ENCODE assay signal across 15 mouse cellular contexts in genomic region chr8:7718898-7719696, GRCm38 (mm10).
DNase-seq lines count a peak whose midpoint lies in the region; ATAC-seq lines count a peak whose summit lies in the region.
"Had no signal": no experiment of that assay in that cellular context is flagged by ENCODE, and none has a peak within 500 bp of the region (broad histone marks: within the 10 kb centered on the region; RNA-seq: fewer than 3 reads in every experiment).

No protein-coding gene starts in this region.

- H3K36me3 ChIP-seq in limb, embryonic 15.5 days, result no peaks in the 10 kb centered on the region
- H3K36me3 ChIP-seq: embryonic facial prominence, embryonic 12.5 days; G1E; stomach, embryonic 15.5 days had no signal

- no peak overlapping the region for H3K4me2 ChIP-seq in limb, embryonic 15.5 days
- H3K4me2 ChIP-seq: embryonic facial prominence, embryonic 12.5 days; stomach, embryonic 15.5 days had no signal

- 0 out of 2 replicates have a peak, but pooled peaks have one; percentile 55 for ATAC-seq in limb, embryonic 15.5 days (ENCODE audit: insufficient number of reproducible peaks, low FRiP score, low TSS enrichment, low read depth)
- ATAC-seq: hindbrain, embryonic 16.5 days had no signal

- 55% methylated on average over 5 of the region's 5 CpGs for WGBS in limb, embryonic 15.5 days

- no peak overlapping the region for H3K9ac ChIP-seq in limb, embryonic 15.5 days
- H3K9ac ChIP-seq: embryonic facial prominence, embryonic 12.5 days; liver, embryonic 14.5 days; stomach, embryonic 15.5 days had no signal

- peak; percentile 13 to 44 for DNase-seq in cerebellum, postnatal 25 days
- no peak for DNase-seq in cerebellum, adult 11-12 months
- peak; percentile 47 for DNase-seq in brain, embryonic 18.5 days (ENCODE audit: low read depth, low spot score)
- DNase-seq in layer of hippocampus, adult 9-10 months (ENCODE audit: low spot score), result peak; percentile 33
- DNase-seq in heart, postnatal 25 days (ENCODE audit: low spot score), result no peak
- no peak for DNase-seq in spleen, postnatal 4 days (ENCODE audit: low spot score in 2 of 2)
- no peak for DNase-seq in liver

- intact Hi-C loops in heart, postnatal 25 days (cut with DNase I), result no loop called here

- H3K4me3 ChIP-seq in limb, embryonic 15.5 days, result no peak overlapping the region
- H3K4me3 ChIP-seq: embryonic facial prominence, embryonic 12.5 days; megakaryocyte, embryonic 14.5 days; stomach, embryonic 15.5 days had no signal

- no peaks in the 10 kb centered on the region for H3K27me3 ChIP-seq in limb, embryonic 15.5 days
- H3K27me3 ChIP-seq: embryonic facial prominence, embryonic 12.5 days; megakaryocyte, embryonic 14.5 days; stomach, embryonic 15.5 days had no signal

- H3K9me3 ChIP-seq in limb, embryonic 15.5 days, result no peaks in the 10 kb centered on the region
- H3K9me3 ChIP-seq: embryonic facial prominence, embryonic 12.5 days; G1E; megakaryocyte, embryonic 14.5 days; stomach, embryonic 15.5 days had no signal

- no peak overlapping the region for H3K27ac ChIP-seq in limb, embryonic 15.5 days
- H3K27ac ChIP-seq: embryonic facial prominence, embryonic 12.5 days; kidney, postnatal 0 days; liver, embryonic 14.5 days; stomach, embryonic 15.5 days had no signal

- H3K4me1 ChIP-seq in limb, embryonic 15.5 days, result no peaks in the 10 kb centered on the region
- H3K4me1 ChIP-seq: embryonic facial prominence, embryonic 12.5 days; megakaryocyte, embryonic 14.5 days; stomach, embryonic 15.5 days had no signal

Comparison
In these comparisons a context has a peak if more than half of its experiments do, and no peak if none do; other contexts are left out.
1. DNase-seq: peak in cerebellum, postnatal 25 days (2 of 2), brain, embryonic 18.5 days (single experiment) and layer of hippocampus, adult 9-10 months (single experiment); none in cerebellum, adult 11-12 months (single experiment), heart, postnatal 25 days (single experiment), spleen, postnatal 4 days (0 of 2) and liver (single experiment).